Mouse (Mus musculus) left cerebral cortex, postnatal 10 days (tissue): ENCODE measurements around the gene Rhox12. TPM values are rescaled to one million over a fixed set of nuclear protein-coding genes. Genes with fewer than 3 reads are reported as not detected.

Experiments
- DNase-seq, 2 experiments: peaks; one replicate each; pipeline ENCODE4 v3.0.0; 2021 to 2022; ENCODE audit warnings: low spot score in 2 of 2, mixed read lengths in 1 of 2; ENCODE audit errors: extremely low spot score in 1 of 2
- intact Hi-C: fragments of 180-260 bp; cut with DNase I; formaldehyde crosslinking; loops from one replicate; pipeline ENCODE4 v1.15.1; 2025
- total RNA-seq, 2 experiments: library from RNA; stranded (reverse); gene quantifications; 2 replicates each; pipeline ENCODE4 v1.2.3; 2021

The Rhox12 gene
- not detected for total RNA-seq

DNA sequence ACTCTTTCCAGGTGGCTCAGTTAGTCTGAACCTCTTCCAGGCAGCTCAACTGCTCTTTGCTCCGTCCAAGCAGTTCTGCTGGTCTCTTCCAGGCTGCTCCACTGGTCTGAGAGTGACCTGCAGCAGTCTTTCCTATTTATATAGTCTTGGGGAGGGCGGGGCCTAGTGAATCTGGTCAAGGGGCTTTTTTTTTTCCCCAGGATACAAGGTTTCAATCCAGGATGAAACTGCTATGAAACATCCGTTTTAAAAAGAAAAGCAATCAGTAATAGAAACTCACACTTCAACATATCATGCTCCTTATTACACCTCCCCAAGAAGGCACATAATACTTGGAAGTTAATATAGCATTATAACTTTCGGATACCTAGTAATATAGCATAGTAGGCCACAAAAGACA is at the start of gene Rhox12:
TSS of gene Rhox12 (minus strand) at position 101 of the 400 bp plus-strand sequence.
- no peak for DNase-seq
- intact Hi-C loops = no loop called here

DNA sequence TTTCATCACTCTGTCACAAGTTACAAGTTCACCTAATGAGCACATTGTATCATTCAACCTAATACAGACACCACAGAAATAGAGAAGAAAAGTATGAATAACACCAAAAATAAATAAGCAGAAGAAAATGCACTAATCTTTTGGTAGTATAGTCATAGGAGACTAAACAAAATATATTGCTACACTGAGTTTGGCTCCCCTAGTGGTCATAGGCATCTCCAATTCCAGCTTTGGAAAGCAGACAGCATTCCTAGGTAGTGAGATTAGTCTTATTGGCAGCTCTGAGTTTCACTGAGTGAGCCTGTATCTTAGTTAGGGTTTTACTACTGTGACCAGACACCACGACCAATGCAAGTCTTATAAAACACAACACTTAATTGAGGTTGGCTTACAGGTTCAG is 48.4 kb upstream of the Rhox12 start:
- no peak for DNase-seq

DNA sequence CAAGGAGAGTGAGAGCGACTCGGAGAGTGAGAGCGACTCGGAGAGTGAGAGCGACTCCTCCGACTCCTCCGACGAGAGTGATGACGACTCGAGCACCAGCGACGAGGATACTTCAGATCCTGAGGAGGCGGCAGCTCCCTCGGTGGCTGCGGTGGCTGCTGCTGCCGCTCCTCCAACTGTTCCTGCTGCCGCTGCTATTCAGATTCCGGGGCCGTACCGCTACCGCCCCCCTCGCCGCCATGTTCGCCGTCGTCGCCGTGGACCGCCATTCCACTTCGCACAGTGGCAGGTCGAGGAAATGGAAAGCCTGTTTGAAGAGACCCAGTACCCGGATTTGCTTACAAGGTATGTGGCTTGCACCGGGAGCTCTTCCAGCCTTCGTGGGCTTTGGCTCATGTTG is 10.8 kb upstream of the Rhox12 start:
- no peak for DNase-seq
- intact Hi-C loops = no loop called here

More for the DNA sequence above, 48.4 kb upstream of the Rhox12 start:
- intact Hi-C loops = no loop called here

DNA sequence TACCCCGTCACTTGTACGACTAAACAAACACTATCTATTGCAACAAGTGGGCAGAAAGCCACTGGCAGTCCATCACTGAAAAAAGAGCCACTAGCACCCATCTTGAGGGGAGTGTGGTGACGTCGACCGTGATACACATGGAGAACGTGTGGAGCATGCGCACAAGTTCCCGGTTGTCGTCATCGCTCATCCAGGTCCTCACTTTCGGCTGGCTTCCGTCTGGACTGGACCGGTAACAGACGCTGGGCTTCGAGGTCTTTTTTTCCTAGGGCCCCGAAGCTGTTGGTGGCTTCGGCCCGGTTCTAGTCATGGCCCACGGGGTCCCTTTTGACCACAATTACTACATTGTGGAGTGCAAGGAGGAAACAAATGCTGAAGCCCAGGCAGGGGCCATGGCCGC is 10.3 kb upstream of the Rhox12 start, which contains the start of gene Rhox13:
TSS of gene Rhox13 (plus strand) at position 238 of the 400 bp plus-strand sequence.
- intact Hi-C loops = no loop called here
- DNase-seq = no peak

DNA sequence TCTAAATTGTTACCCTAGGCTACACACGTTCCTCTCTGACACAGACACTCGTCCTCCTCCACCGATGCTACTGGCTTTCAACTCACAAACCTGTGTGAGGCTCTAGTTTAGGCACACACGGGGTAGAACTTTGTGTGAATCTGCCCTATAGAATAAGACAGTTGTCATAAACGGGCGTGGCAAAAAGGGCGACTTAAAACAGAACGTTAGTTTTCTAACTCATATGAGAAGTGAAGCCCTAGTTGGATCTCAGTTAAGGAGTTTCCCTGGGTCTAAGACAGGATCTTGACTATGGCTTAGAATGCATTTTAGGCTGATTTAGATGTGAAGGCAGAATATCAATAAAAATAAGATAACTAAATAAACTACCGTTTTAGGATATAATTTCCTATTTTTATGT is 25.7 kb downstream of the Rhox12 start, which contains the start of gene Rhox11:
TSS of gene Rhox11 (minus strand) at position 101 of the 400 bp plus-strand sequence.
- DNase-seq = no peak
- intact Hi-C loops = loop anchor here (10.0 kb wide), 1 partner anchor 90 kb away; no protein-coding TSS in a partner anchor

GRCm38 (mm10) chrX:38084226-38084625 is 26.5 kb downstream of the Rhox12 start:
- DNase-seq = peak; percentile 15 to 34
- intact Hi-C loops = loop anchor here (10.0 kb wide), 1 partner anchor 91 kb away; no protein-coding TSS in a partner anchor

DNA sequence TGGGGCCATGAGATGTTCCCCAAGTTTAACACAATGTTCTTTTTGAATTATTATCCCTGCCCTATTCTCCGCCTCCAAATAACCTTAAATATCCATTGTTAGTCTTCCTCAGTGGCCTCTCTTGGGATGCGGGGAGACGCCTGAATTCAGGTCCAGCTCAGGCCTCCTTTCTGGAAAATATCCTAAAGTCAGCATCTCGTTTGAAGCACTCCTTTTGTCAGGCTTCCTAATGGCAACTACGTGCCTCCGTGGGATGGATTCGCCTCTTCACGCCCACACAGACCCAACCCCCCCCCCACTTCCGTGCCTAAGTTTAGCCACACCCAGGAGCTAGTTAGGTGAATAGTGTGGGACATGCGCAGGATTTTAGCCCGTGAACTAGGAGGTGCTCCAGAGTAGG is 44.5 kb downstream of the Rhox12 start, which contains the start of gene Rhox10:
TSS of gene Rhox10 (plus strand) at position 301 of the 400 bp plus-strand sequence.
- intact Hi-C loops = no loop called here

GRCm38 (mm10) chrX:38061544-38061943 is 49.2 kb downstream of the Rhox12 start:
- no peak for DNase-seq
- intact Hi-C loops = no loop called here

More for the DNA sequence above, 44.5 kb downstream of the Rhox12 start, which contains the start of gene Rhox10:
- DNase-seq = no peak

Other genes with a start within 250 kb of the Rhox12 start
- gene Rhox8, start 232.0 kb downstream of the Rhox12 start, total RNA-seq = not detected
- not detected for gene Rhox7b, start 213.7 kb downstream of the Rhox12 start, total RNA-seq
- not detected for gene Rhox9, start 209.1 kb downstream of the Rhox12 start, total RNA-seq
- not detected for gene Btg1-ps1, start 92.1 kb downstream of the Rhox12 start, total RNA-seq
- not detected for gene Btg1-ps2, start 67.8 kb downstream of the Rhox12 start, total RNA-seq
- not detected for gene Rhox10, start 44.4 kb downstream of the Rhox12 start, total RNA-seq
- gene Rhox11, start 25.8 kb downstream of the Rhox12 start, total RNA-seq = not detected
- not detected for gene Rhox13, start 10.3 kb upstream of the Rhox12 start, total RNA-seq
- 10 to 100 TPM; 21.5 to 21.7 TPM for gene Zbtb33, start 78.9 kb upstream of the Rhox12 start, total RNA-seq
- gene Tmem255a, start 141.5 kb upstream of the Rhox12 start, total RNA-seq = 10 to 100 TPM; 13.6 to 15.6 TPM
- gene Atp1b4, start 205.3 kb upstream of the Rhox12 start, total RNA-seq = not detected